Mouse (Mus musculus) heart, embryonic 14.5 days (tissue): ENCODE measurements around the gene Casr. TPM values are rescaled to one million over a fixed set of nuclear protein-coding genes. Genes with fewer than 3 reads are reported as not detected.
A peak's percentile ranks its signal among the peaks of the same experiment; 100 is the strongest.

ENCODE experiments used
- ATAC-seq: fragments of 200-750 bp; cut with Nextera tagmentation; 2 replicates; pipeline ENCODE4 v1.8.0; 2017; ENCODE audit warnings: low read depth, moderate TSS enrichment; ENCODE audit not compliant: insufficient number of reproducible peaks, insufficient read depth, low FRiP score
- H3K27ac ChIP-seq, 2 experiments: fragments of 200-500 bp in 1 of 2; fragments of 300-500 bp in 1 of 2; sonication (generic) in 1 of 2; replicated peaks in 1 of 2; 2 replicates each; pipeline ENCODE4 v1.5.1; 2012 to 2014; ENCODE audit warnings: low read depth in 2 of 2, low read length in 2 of 2, control low read depth in 1 of 2, mild to moderate bottlenecking in 1 of 2, mixed read lengths in 1 of 2; ENCODE audit not compliant: control insufficient read depth in 1 of 2, insufficient read depth in 1 of 2
- H3K27me3 ChIP-seq: fragments of 300-500 bp; sonication (generic); 2 replicates; pipeline ENCODE4 v1.6.1; 2014; ENCODE audit warnings: mild to moderate bottlenecking, low read length, control low read depth; ENCODE audit not compliant: control insufficient read depth, insufficient read depth
- H3K36me3 ChIP-seq: fragments of 300-500 bp; sonication (generic); 2 replicates; pipeline ENCODE4 v1.6.1; 2014; ENCODE audit warnings: mild to moderate bottlenecking, control low read depth, low read length, mixed read lengths; ENCODE audit not compliant: control insufficient read depth, insufficient read depth
- H3K4me1 ChIP-seq, 2 experiments: fragments of 200-500 bp in 1 of 2; fragments of 300-500 bp in 1 of 2; sonication (generic) in 1 of 2; 2 replicates each; pipeline ENCODE4 v1.6.1; 2012 to 2014; ENCODE audit warnings: low read length in 2 of 2, control low read depth in 1 of 2, mixed read lengths in 1 of 2; ENCODE audit not compliant: control insufficient read depth in 2 of 2, insufficient read depth in 2 of 2
- H3K4me2 ChIP-seq: fragments of 300-500 bp; sonication (generic); 2 replicates; pipeline ENCODE4 v1.6.1; 2014; ENCODE audit warnings: mild to moderate bottlenecking, low read length
- H3K4me3 ChIP-seq, 2 experiments: fragments of 200-500 bp in 1 of 2; fragments of 300-500 bp in 1 of 2; sonication (generic) in 1 of 2; 2 replicates each; pipeline ENCODE4 v1.5.1; 2012 to 2014; ENCODE audit warnings: low read length in 2 of 2, mild to moderate bottlenecking in 2 of 2, control low read depth in 1 of 2, low read depth in 1 of 2, moderate library complexity in 1 of 2; ENCODE audit not compliant: control insufficient read depth in 1 of 2, insufficient read depth in 1 of 2
- H3K9ac ChIP-seq: fragments of 300-500 bp; sonication (generic); 2 replicates; pipeline ENCODE4 v1.6.1; 2014; ENCODE audit warnings: mild to moderate bottlenecking, low read length
- H3K9me3 ChIP-seq: fragments of 300-500 bp; sonication (generic); 2 replicates; pipeline ENCODE4 v1.6.1; 2016; ENCODE audit warnings: low read length, control low read depth; ENCODE audit not compliant: control insufficient read depth
- WGBS: fragments of 180-500 bp; shearing (Covaris S2); extraction: QIAGEN DNeasy Blood & Tissue Kit; methylation state at CpG from one replicate; pipeline ENCODE4 v1.1.7; 2014; 5-methylcytosine and 5-hydroxymethylcytosine counted together
- polyA plus RNA-seq: library from polyadenylated mRNA; unstranded; fragments of >200 nt; fragmentation: Nextera tagmentation; extraction: Ambion mirVana; gene quantifications from 2 replicates; pipeline ENCODE4 v1.2.1, GENCODE M21; 2014

Casr gene
- not detected in 2 replicates for polyA plus RNA-seq

DNA sequence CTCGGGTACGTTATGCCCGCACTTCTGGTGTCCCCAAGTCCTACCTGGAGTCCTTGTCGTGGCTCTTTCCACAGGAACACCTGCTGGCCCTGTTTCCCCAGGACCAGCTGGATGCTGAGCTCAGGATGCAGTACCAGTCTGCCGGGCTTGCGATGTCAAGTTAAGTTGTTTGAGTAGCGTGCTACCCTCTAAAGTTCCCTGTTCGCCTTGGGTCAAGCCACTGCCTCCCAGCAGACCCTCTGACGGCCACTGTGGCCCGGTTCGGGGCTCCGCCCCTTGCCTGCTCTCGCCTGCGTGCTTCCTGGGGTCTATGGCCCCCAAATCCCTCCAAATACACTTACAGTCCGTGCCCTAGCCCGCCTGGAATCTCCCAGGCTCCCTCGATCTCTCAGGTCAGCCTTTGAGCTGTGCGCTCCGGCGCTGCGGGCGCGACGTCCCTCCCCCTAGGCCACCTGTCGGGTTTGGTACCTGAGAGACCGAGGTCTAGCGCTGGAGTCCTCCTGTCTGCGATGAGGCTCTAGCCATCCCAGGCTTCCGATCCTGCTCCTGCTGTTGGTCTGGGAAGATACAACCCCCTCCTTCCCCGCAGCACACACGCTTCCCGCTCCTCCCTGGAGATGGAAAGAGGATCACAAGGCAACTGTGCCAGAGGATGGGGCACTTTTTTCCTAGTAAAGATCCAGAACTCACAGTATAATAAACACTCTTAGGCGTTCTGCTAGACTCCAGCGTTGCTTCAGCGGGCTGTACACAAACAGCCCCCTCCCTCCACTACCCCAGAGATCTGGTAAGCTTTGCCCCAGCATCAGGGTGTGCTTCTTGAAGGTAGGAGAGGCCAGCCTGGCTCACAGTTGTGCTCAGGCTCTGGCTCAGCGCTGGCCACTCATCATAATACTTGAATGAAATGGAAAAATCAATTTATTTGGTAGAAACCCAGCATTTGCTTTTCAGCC, at the start of gene Casr:
TSS of gene Casr (minus strand) at position 756 of the 953 bp plus-strand sequence.
- peak within 1 kb of the TSS; percentile 62 for H3K9ac ChIP-seq
- H3K4me2 ChIP-seq = peak within 1 kb of the TSS; percentile 86
- H3K4me3 ChIP-seq = peak within 1 kb of the TSS; percentile 24 to 38
- no peak for ATAC-seq
- H3K36me3 ChIP-seq = no peaks in the 10 kb centered on the region
- H3K9me3 ChIP-seq = no peaks in the 10 kb centered on the region
- WGBS = 2% methylated on average over 36 of the region's 36 CpGs
- H3K27me3 ChIP-seq = peaks cover 11% of the 10 kb centered on the region; the same call in 1 of the 2 replicates
- H3K4me1 ChIP-seq = peaks cover 3 to 7% of the 10 kb centered on the region in 2 experiments; a peak in 2 of 4 replicates
- no peak within 1 kb of the TSS for H3K27ac ChIP-seq

DNA sequence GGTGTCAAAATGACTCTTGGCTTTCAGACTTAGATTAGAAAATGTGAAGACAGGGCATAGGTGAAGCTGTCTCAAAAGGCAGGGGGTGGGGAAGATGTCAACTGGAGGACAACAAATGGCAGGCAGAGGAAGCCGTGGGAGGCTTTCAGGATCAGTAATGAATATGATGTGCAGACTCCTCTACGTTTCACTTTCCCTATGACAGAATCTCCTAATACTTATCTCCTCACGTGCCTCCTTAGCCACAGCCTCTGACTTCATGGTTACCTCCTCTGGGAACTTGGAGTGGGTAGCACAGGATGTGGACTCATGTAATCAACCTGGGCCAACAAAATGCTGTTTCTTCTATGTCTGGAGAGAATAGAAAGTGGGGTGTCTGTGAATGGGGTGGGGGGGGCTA, 40.7 kb upstream of the Casr start:
- H3K27me3 ChIP-seq = no peaks in the 10 kb centered on the region
- ATAC-seq = no peak
- no peak overlapping the region for H3K4me2 ChIP-seq
- peaks cover 3 to 9% of the 10 kb centered on the region in 2 experiments; a peak in 3 of 4 replicates for H3K4me1 ChIP-seq
- H3K9ac ChIP-seq = no peak overlapping the region
- no peaks in the 10 kb centered on the region for H3K9me3 ChIP-seq
- no peak overlapping the region for H3K4me3 ChIP-seq
- no peaks in the 10 kb centered on the region for H3K36me3 ChIP-seq
- no peak overlapping the region for H3K27ac ChIP-seq
- WGBS = 68% methylated on average over 3 of the region's 3 CpGs

DNA sequence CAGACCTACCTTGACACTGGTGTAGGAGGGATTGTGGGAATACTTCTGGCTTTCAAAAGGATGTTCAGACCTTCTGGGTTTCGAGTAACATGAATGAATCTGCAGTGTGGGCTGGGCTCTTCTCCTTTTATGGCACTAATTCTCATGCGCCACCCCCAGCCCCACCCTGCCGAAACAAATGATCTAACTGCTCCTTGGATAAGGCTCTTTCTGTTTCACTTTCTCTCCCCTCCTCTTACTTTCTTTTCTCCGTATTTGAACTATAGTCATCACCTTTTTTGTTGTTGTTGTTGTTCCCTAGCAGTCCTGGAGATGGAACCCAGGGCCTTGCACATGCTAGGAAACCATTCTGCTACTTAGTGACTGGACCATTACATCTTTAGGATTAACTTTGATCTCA, 36.3 kb upstream of the Casr start:
- H3K4me3 ChIP-seq = no peak overlapping the region
- no peak overlapping the region for H3K9ac ChIP-seq
- H3K27ac ChIP-seq = no peak overlapping the region
- H3K9me3 ChIP-seq = no peaks in the 10 kb centered on the region
- H3K4me2 ChIP-seq = no peak overlapping the region
- no peaks in the 10 kb centered on the region for H3K36me3 ChIP-seq
- WGBS = 82% methylated on average over 4 of the region's 4 CpGs
- peaks cover 3 to 9% of the 10 kb centered on the region in 2 experiments; a peak in 3 of 4 replicates for H3K4me1 ChIP-seq
- H3K27me3 ChIP-seq = no peaks in the 10 kb centered on the region
- no peak for ATAC-seq

DNA sequence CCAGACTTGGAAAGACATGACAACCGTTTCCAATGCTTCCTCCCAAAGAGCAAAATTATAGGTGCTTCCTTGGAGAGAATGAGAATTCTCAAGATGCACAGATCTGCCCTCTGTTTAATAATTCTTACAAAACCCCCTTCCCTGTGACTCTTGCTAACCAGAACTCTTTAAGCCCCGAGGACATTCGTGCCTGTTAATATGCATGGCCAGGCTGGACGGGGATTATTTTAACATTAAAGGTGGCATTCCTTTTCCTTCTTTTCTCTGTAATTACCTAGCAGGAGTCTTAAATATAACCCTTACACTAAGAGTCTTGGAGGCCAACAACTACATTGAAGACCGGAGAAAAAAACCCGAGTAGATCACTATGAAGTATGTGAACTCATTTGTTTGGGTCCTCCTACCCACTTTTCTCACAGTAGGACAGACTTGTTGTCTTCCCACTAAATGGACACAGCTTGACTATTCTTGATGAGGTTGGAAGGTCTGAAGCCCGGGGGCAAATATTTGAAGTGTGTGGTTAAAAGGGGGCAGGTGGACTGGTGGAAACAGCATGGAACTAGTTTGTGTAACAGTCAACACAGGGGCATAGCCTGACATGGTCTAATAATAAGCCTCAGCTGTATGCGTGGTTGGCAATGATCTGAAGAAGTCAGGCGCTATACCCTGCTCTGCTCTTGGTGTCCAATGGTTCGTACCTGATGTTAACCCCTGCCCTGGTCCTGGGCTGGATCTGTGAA, 34.9 kb upstream of the Casr start:
- 88% methylated on average over 10 of the region's 10 CpGs for WGBS
- Histone ChIP-seq H3K4me2 (no peak overlapping the region), H3K27me3 (no peaks in the 10 kb centered on the region), H3K9me3 (no peaks in the 10 kb centered on the region), H3K4me1 (peaks cover 3 to 9% of the 10 kb centered on the region in 2 experiments; a peak in 3 of 4 replicates), H3K4me3 (no peak overlapping the region), H3K9ac (no peak overlapping the region), H3K36me3 (no peaks in the 10 kb centered on the region), H3K27ac (no peak overlapping the region)
- ATAC-seq = no peak

- no peak for ATAC-seq
- Histone ChIP-seq H3K4me2 (no peak overlapping the region), H3K9ac (no peak overlapping the region), H3K4me1 (no peaks in the 10 kb centered on the region), H3K36me3 (no peaks in the 10 kb centered on the region), H3K27me3 (no peaks in the 10 kb centered on the region), H3K27ac (no peak overlapping the region), H3K4me3 (no peak overlapping the region), H3K9me3 (no peaks in the 10 kb centered on the region)
- WGBS = 77% methylated on average over 1 of the region's 1 CpGs
These were observed 28.0 kb upstream of the Casr start for GRCm38 (mm10) chr16:36589898-36590297.

- H3K4me2 ChIP-seq = no peak overlapping the region
- 47% methylated on average over 4 of the region's 4 CpGs for WGBS
These were observed 26.0 kb upstream of the Casr start for GRCm38 (mm10) chr16:36587971-36588370.

GRCm38 (mm10) chr16:36582073-36582472, 20.1 kb upstream of the Casr start:
- H3K36me3 ChIP-seq = no peaks in the 10 kb centered on the region
- no peak overlapping the region for H3K4me3 ChIP-seq
- no peak overlapping the region for H3K4me2 ChIP-seq
- 59% methylated on average over 3 of the region's 3 CpGs for WGBS
- H3K9me3 ChIP-seq = no peaks in the 10 kb centered on the region
- no peaks in the 10 kb centered on the region for H3K4me1 ChIP-seq
- H3K9ac ChIP-seq = no peak overlapping the region
- no peak for ATAC-seq
- no peaks in the 10 kb centered on the region for H3K27me3 ChIP-seq
- no peak overlapping the region for H3K27ac ChIP-seq

More at GRCm38 (mm10) chr16:36587971-36588370, 26.0 kb upstream of the Casr start:
- no peaks in the 10 kb centered on the region for H3K4me1 ChIP-seq
- ATAC-seq = no peak
- H3K4me3 ChIP-seq = no peak overlapping the region
- H3K9ac ChIP-seq = no peak overlapping the region
- no peaks in the 10 kb centered on the region for H3K27me3 ChIP-seq
- no peaks in the 10 kb centered on the region for H3K36me3 ChIP-seq
- H3K9me3 ChIP-seq = no peaks in the 10 kb centered on the region
- no peak overlapping the region for H3K27ac ChIP-seq
